Mouse (Mus musculus) forebrain, embryonic 15.5 days (tissue): Measurements from ENCODE around the gene Tnfsf12. TPM values are rescaled to one million over a fixed set of nuclear protein-coding genes. Genes with fewer than 3 reads are reported as not detected.

Experiments used
- ATAC-seq: fragments of 200-750 bp; cut with Nextera tagmentation; replicated peaks from 2 replicates; pipeline ENCODE4 v1.8.0; 2017; ENCODE audit warnings: mild to moderate bottlenecking, moderate TSS enrichment, moderate library complexity
- H3K27ac ChIP-seq: fragments of 300-500 bp; sonication (generic); replicated peaks from 2 replicates; pipeline ENCODE4 v1.5.1; 2015; ENCODE audit warnings: mild to moderate bottlenecking, inconsistent platforms
- H3K27me3 ChIP-seq: fragments of 300-500 bp; sonication (generic); 2 replicates; pipeline ENCODE4 v1.6.1; 2015; ENCODE audit warnings: inconsistent platforms
- H3K36me3 ChIP-seq: fragments of 300-500 bp; sonication (generic); 2 replicates; pipeline ENCODE4 v1.6.1; 2015; ENCODE audit warnings: mild to moderate bottlenecking, inconsistent platforms
- H3K4me1 ChIP-seq: fragments of 300-500 bp; sonication (generic); 2 replicates; pipeline ENCODE4 v1.6.1; 2015; ENCODE audit warnings: inconsistent platforms
- H3K4me2 ChIP-seq: fragments of 300-500 bp; sonication (generic); replicated peaks from 2 replicates; pipeline ENCODE4 v1.6.1; 2015; ENCODE audit warnings: mild to moderate bottlenecking, inconsistent platforms
- H3K4me3 ChIP-seq: fragments of 300-500 bp; sonication (generic); 2 replicates; pipeline ENCODE4 v1.5.1; 2015; ENCODE audit warnings: mild to moderate bottlenecking, inconsistent platforms
- H3K9ac ChIP-seq: fragments of 300-500 bp; sonication (generic); replicated peaks from 2 replicates; pipeline ENCODE4 v1.6.1; 2015; ENCODE audit warnings: mild to moderate bottlenecking, inconsistent platforms
- H3K9me3 ChIP-seq: fragments of 300-500 bp; sonication (generic); 2 replicates; pipeline ENCODE4 v1.6.1; 2016; ENCODE audit warnings: inconsistent platforms
- WGBS: fragments of 180-500 bp; shearing (Covaris S2); methylation state at CpG from one replicate; pipeline ENCODE4 v1.1.7; 2015; ENCODE audit warnings: mixed read lengths; 5-methylcytosine and 5-hydroxymethylcytosine counted together
- microRNA counts: library from miRNA; unstranded; fragments of <30 nt; microRNA quantifications from one replicate; lab custom pipeline; 2016
- microRNA-seq: library from miRNA; unstranded; fragments of <30 nt; microRNA quantifications from one replicate; pipeline ENCODE4, GENCODE M21; 2016
- polyA plus RNA-seq: library from polyadenylated mRNA; unstranded; fragments of >200 nt; fragmentation: Nextera tagmentation; extraction: Ambion mirVana; gene quantifications from 2 replicates; pipeline ENCODE4 v1.2.1, GENCODE M21; 2015

Tnfsf12 gene
- polyA plus RNA-seq, 1 experiment from 2014 or later: 1.6 TPM

GRCm38 (mm10) chr11:69656617-69657461 lies 38.8 kb downstream of the Tnfsf12 start:
- ATAC-seq: no peak
- Histone ChIP-seq H3K4me2 (no peak overlapping the region), H3K36me3 (peaks cover 47% of the 10 kb centered on the region), H3K4me3 (no peak overlapping the region), H3K27me3 (no peaks in the 10 kb centered on the region), H3K9me3 (no peaks in the 10 kb centered on the region), H3K9ac (no peak overlapping the region), H3K27ac (no peak overlapping the region), H3K4me1 (peaks cover 23% of the 10 kb centered on the region)
- WGBS: 82% methylated on average over 10 of the region's 10 CpGs

- ATAC-seq: 0 out of 2 replicates have a peak, but pooled peaks have one; percentile 4
- 91% methylated on average over 5 of the region's 5 CpGs for WGBS
- H3K4me3 ChIP-seq: no peak overlapping the region
- peaks cover 15% of the 10 kb centered on the region for H3K4me1 ChIP-seq
- H3K9me3 ChIP-seq: no peaks in the 10 kb centered on the region
- H3K4me2 ChIP-seq: no peak overlapping the region
- H3K27me3 ChIP-seq: no peaks in the 10 kb centered on the region
- H3K9ac ChIP-seq: no peak overlapping the region
- H3K27ac ChIP-seq: no peak overlapping the region
- H3K36me3 ChIP-seq: peaks cover 55% of the 10 kb centered on the region
Observed at GRCm38 (mm10) chr11:69656065-69656455, 39.6 kb downstream of the Tnfsf12 start.

- Histone ChIP-seq H3K4me1 (peaks cover 10% of the 10 kb centered on the region), H3K9me3 (no peaks in the 10 kb centered on the region), H3K27me3 (no peaks in the 10 kb centered on the region), H3K4me3 (no peak within 1 kb of the TSS), H3K36me3 (peaks cover 61% of the 10 kb centered on the region), H3K4me2 (no peak within 1 kb of the TSS), H3K9ac (no peak within 1 kb of the TSS), H3K27ac (0 out of 2 replicates have a peak within 1 kb of the TSS, but pooled peaks have one; percentile 27)
- peak; percentile 73 for ATAC-seq
- WGBS: 24% methylated on average over 34 of the region's 34 CpGs
Observed at GRCm38 (mm10) chr11:69655264-69656064, 40.2 kb downstream of the Tnfsf12 start, which contains the start of gene Sox15. Sox15 (plus strand) TSS chr11:69655314.

GRCm38 (mm10) chr11:69654760-69655159 lies 40.9 kb downstream of the Tnfsf12 start:
- Histone ChIP-seq H3K9me3 (no peaks in the 10 kb centered on the region), H3K36me3 (peaks cover 68% of the 10 kb centered on the region), H3K27me3 (no peaks in the 10 kb centered on the region), H3K4me3 (no peak overlapping the region), H3K9ac (no peak overlapping the region), H3K4me1 (peaks cover 10% of the 10 kb centered on the region), H3K27ac (0 out of 2 replicates have a peak overlapping the region, but pooled peaks have one; percentile 27), H3K4me2 (no peak overlapping the region)
- 51% methylated on average over 9 of the region's 9 CpGs for WGBS
- ATAC-seq: no peak

- H3K27ac ChIP-seq: no peak overlapping the region
- no peak for ATAC-seq
- no peak overlapping the region for H3K4me3 ChIP-seq
- H3K9ac ChIP-seq: no peak overlapping the region
- peaks cover 71% of the 10 kb centered on the region for H3K36me3 ChIP-seq
- H3K4me1 ChIP-seq: peaks cover 10% of the 10 kb centered on the region
- 65% methylated on average over 5 of the region's 5 CpGs for WGBS
- H3K9me3 ChIP-seq: no peaks in the 10 kb centered on the region
- no peaks in the 10 kb centered on the region for H3K27me3 ChIP-seq
- no peak overlapping the region for H3K4me2 ChIP-seq
Observed at GRCm38 (mm10) chr11:69653399-69653798, 42.2 kb downstream of the Tnfsf12 start.

GRCm38 (mm10) chr11:69645860-69646259 lies 49.8 kb downstream of the Tnfsf12 start:
- 94% methylated on average over 5 of the region's 5 CpGs for WGBS

More at GRCm38 (mm10) chr11:69645860-69646259, 49.8 kb downstream of the Tnfsf12 start:
- Histone ChIP-seq H3K27ac (no peak overlapping the region), H3K4me2 (no peak overlapping the region), H3K4me3 (no peak overlapping the region), H3K9me3 (no peaks in the 10 kb centered on the region), H3K4me1 (no peaks in the 10 kb centered on the region), H3K27me3 (no peaks in the 10 kb centered on the region), H3K36me3 (peaks cover 94% of the 10 kb centered on the region), H3K9ac (no peak overlapping the region)
- ATAC-seq: no peak

MicroRNAs encoded within 50 kb of the gene (microRNA counts, 519-probe panel; counts per million panel counts)
- not detected for microRNA mmu-miR-1934 (lab: Ali Mortazavi, UCI)

Small RNA genes lying within 50 kb of the gene (microRNA-seq; reads per million reads assigned to microRNA genes)
- 3.7 reads per million, percentile 12 among the genes with 10 or more reads in this experiment for gene Mir1934

Other genes starting within 250 kb of the Tnfsf12 start
- 2.7 and 3.1 TPM in 2 replicates for gene Dnah2, start 146.7 kb downstream of the Tnfsf12 start, polyA plus RNA-seq
- 107 and 114 TPM in 2 replicates for gene Efnb3, start 135.6 kb downstream of the Tnfsf12 start, polyA plus RNA-seq
- gene Wrap53, start 115.6 kb downstream of the Tnfsf12 start, polyA plus RNA-seq: 26.3 and 27.2 TPM in 2 replicates
- 112 and 115 TPM in 2 replicates for gene Trp53, start 115.5 kb downstream of the Tnfsf12 start, polyA plus RNA-seq
- gene Atp1b2, start 89.9 kb downstream of the Tnfsf12 start, polyA plus RNA-seq: 22.2 and 25.9 TPM in 2 replicates
- not detected in 2 replicates for gene Shbg, start 77.9 kb downstream of the Tnfsf12 start, polyA plus RNA-seq
- gene Sat2, start 73.8 kb downstream of the Tnfsf12 start, polyA plus RNA-seq: 22.9 and 25.2 TPM in 2 replicates
- 41.0 and 46.1 TPM in 2 replicates for gene Fxr2, start 62.9 kb downstream of the Tnfsf12 start, polyA plus RNA-seq
- gene Sox15, start 40.5 kb downstream of the Tnfsf12 start, polyA plus RNA-seq: not detected in 2 replicates
- 89.1 and 91.0 TPM in 2 replicates for gene Mpdu1, start 33.2 kb downstream of the Tnfsf12 start, polyA plus RNA-seq
- gene Cd68, start 29.7 kb downstream of the Tnfsf12 start, polyA plus RNA-seq: 6.7 and 7.7 TPM in 2 replicates
- 547 and 583 TPM in 2 replicates for gene Eif4a1, start 23.4 kb downstream of the Tnfsf12 start, polyA plus RNA-seq
- 89.2 and 102 TPM in 2 replicates for gene Senp3, start 13.8 kb downstream of the Tnfsf12 start, polyA plus RNA-seq
- gene Tnfsf13, start 10.1 kb downstream of the Tnfsf12 start, polyA plus RNA-seq: 0.38 TPM in 1 of 2 replicates, not detected in the other
- gene Tnfsfm13, start 249 bp upstream of the Tnfsf12 start, polyA plus RNA-seq: 1.0 and 1.1 TPM in 2 replicates
- gene Polr2a, start 62.8 kb upstream of the Tnfsf12 start, polyA plus RNA-seq: 17.5 and 19.2 TPM in 2 replicates
- 0.28 and 0.56 TPM in 2 replicates for gene Slc35g3, start 66.1 kb upstream of the Tnfsf12 start, polyA plus RNA-seq
- gene Zbtb4, start 70.1 kb upstream of the Tnfsf12 start, polyA plus RNA-seq: 2.8 and 3.2 TPM in 2 replicates
- 1.2 and 1.4 TPM in 2 replicates for gene Chrnb1, start 100.1 kb upstream of the Tnfsf12 start, polyA plus RNA-seq
- 6.2 and 6.7 TPM in 2 replicates for gene Fgf11, start 106.0 kb upstream of the Tnfsf12 start, polyA plus RNA-seq
- 0.61 and 0.98 TPM in 2 replicates for gene Tmem102, start 109.8 kb upstream of the Tnfsf12 start, polyA plus RNA-seq
- not detected in 2 replicates for gene Gm39566, start 119.4 kb upstream of the Tnfsf12 start, polyA plus RNA-seq
- not detected in 2 replicates for gene Spem2, start 122.6 kb upstream of the Tnfsf12 start, polyA plus RNA-seq
- 0.33 and 0.36 TPM in 2 replicates for gene Spem1, start 126.3 kb upstream of the Tnfsf12 start, polyA plus RNA-seq
- 20.9 and 21.3 TPM in 2 replicates for gene Nlgn2, start 141.9 kb upstream of the Tnfsf12 start, polyA plus RNA-seq
- 333 and 335 TPM in 2 replicates for gene Tmem256, start 142.7 kb upstream of the Tnfsf12 start, polyA plus RNA-seq
- gene Plscr3, start 150.5 kb upstream of the Tnfsf12 start, polyA plus RNA-seq: 51.0 and 51.2 TPM in 2 replicates
- gene Tnk1, start 162.9 kb upstream of the Tnfsf12 start, polyA plus RNA-seq: 0.27 and 0.36 TPM in 2 replicates
- not detected in 2 replicates for gene Tmem95, start 182.2 kb upstream of the Tnfsf12 start, polyA plus RNA-seq
- 1.2 and 1.3 TPM in 2 replicates for gene Kctd11, start 185.6 kb upstream of the Tnfsf12 start, polyA plus RNA-seq
- gene Acap1, start 199.7 kb upstream of the Tnfsf12 start, polyA plus RNA-seq: 0.48 and 0.51 TPM in 2 replicates
- gene 2810408A11Rik, start 205.1 kb upstream of the Tnfsf12 start, polyA plus RNA-seq: 19.9 and 20.7 TPM in 2 replicates
- 18.5 and 23.0 TPM in 2 replicates for gene Neurl4, start 205.2 kb upstream of the Tnfsf12 start, polyA plus RNA-seq
- gene Gps2, start 218.0 kb upstream of the Tnfsf12 start, polyA plus RNA-seq: 79.6 and 92.2 TPM in 2 replicates
- 1,167 and 1,257 TPM in 2 replicates for gene Eif5a, start 226.1 kb upstream of the Tnfsf12 start, polyA plus RNA-seq
- gene Ybx2, start 239.9 kb upstream of the Tnfsf12 start, polyA plus RNA-seq: 5.6 and 5.8 TPM in 2 replicates